Mouse (Mus musculus): ENCODE results near the gene Cdhr3. TPM values are rescaled to one million over a fixed set of nuclear protein-coding genes. Genes with fewer than 3 reads are reported as not detected.

The Cdhr3 gene
- total and polyA plus RNA-seq, 2 experiments from 2014 or later = 0.55 to 1.0 TPM

GRCm38 (mm10) chr12:33021140-33021539 lies 71.5 kb downstream of the Cdhr3 start:
- H3K4me3 ChIP-seq (ENCODE audit: low read depth, low read length) = no peak overlapping the region
- no peak overlapping the region for H3K9ac ChIP-seq (replicated peaks; ENCODE audit: low read length, poor library complexity, severe bottlenecking)
- H3K36me3 ChIP-seq (ENCODE audit: insufficient read depth, low read length) = no peaks in the 10 kb centered on the region
- no peak overlapping the region for H3K27ac ChIP-seq (ENCODE audit: low read depth, low read length)
- no peak overlapping the region for H3K4me2 ChIP-seq (ENCODE audit: low read depth, low read length, poor library complexity, severe bottlenecking)
- no peak for TF ChIP-seq CTCF (IDR thresholded peaks at IDR 0.05)
- H3K4me1 ChIP-seq (ENCODE audit: insufficient read depth, low read length) = no peaks in the 10 kb centered on the region
- H3K27me3 ChIP-seq (ENCODE audit: insufficient read depth, low read length) = no peaks in the 10 kb centered on the region; the same call in 1 of the 2 replicates
- DNase-seq (ENCODE audit: low spot score) = no peak
- ATAC-seq (ENCODE audit: low FRiP score) = no peak
- H3K9me3 ChIP-seq (ENCODE audit: low read length) = no peaks in the 10 kb centered on the region
- WGBS = 86% methylated on average over 9 of the region's 9 CpGs

DNA sequence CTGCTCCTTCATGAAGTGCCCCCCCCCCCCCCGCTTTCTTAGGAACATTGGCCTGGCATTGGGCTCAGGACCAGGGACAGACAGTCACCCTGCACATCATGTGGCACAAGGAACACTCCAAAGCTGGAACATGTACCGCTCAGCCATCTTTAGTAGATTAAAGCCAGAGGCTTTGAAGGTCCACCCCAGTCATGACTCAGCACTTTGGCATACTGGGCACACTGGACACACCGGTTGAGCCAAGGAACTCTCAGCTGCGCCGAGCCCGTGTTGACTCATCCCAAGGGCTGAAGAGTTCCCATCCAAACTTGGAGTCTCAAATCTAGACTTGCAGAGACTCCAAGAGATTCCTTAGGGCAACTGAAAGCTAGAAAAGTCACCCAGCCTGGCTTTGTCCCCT lies 72.7 kb downstream of the Cdhr3 start:
- ATAC-seq (ENCODE audit: low FRiP score) (no peak), DNase-seq (ENCODE audit: low spot score) (no peak)
- Histone ChIP-seq H3K36me3 (ENCODE audit: insufficient read depth, low read length) (no peaks in the 10 kb centered on the region), H3K9ac (replicated peaks; ENCODE audit: low read length, poor library complexity, severe bottlenecking) (no peak overlapping the region), H3K4me1 (ENCODE audit: insufficient read depth, low read length) (no peaks in the 10 kb centered on the region), H3K9me3 (ENCODE audit: low read length) (no peaks in the 10 kb centered on the region), H3K27me3 (ENCODE audit: insufficient read depth, low read length) (no peaks in the 10 kb centered on the region; the same call in 1 of the 2 replicates), H3K27ac (ENCODE audit: low read depth, low read length) (no peak overlapping the region), H3K4me2 (ENCODE audit: low read depth, low read length, poor library complexity, severe bottlenecking) (no peak overlapping the region), H3K4me3 (ENCODE audit: low read depth, low read length) (no peak overlapping the region)
- 71% methylated on average over 6 of the region's 6 CpGs for WGBS
- TF ChIP-seq CTCF (IDR thresholded peaks at IDR 0.05) = no peak

GRCm38 (mm10) chr12:33018601-33019000 lies 74.1 kb downstream of the Cdhr3 start:
- H3K9me3 ChIP-seq (ENCODE audit: low read length) = no peaks in the 10 kb centered on the region
- DNase-seq (ENCODE audit: low spot score) (no peak), ATAC-seq (ENCODE audit: low FRiP score) (no peak)
- H3K4me1 ChIP-seq (ENCODE audit: insufficient read depth, low read length) = no peaks in the 10 kb centered on the region
- no peak overlapping the region for H3K27ac ChIP-seq (ENCODE audit: low read depth, low read length)
- no peak overlapping the region for H3K4me2 ChIP-seq (ENCODE audit: low read depth, low read length, poor library complexity, severe bottlenecking)
- 75% methylated on average over 4 of the region's 4 CpGs for WGBS
- H3K9ac ChIP-seq (replicated peaks; ENCODE audit: low read length, poor library complexity, severe bottlenecking) = no peak overlapping the region
- no peaks in the 10 kb centered on the region for H3K27me3 ChIP-seq (ENCODE audit: insufficient read depth, low read length)
- no peak for TF ChIP-seq CTCF (IDR thresholded peaks at IDR 0.05)
- no peak overlapping the region for H3K4me3 ChIP-seq (ENCODE audit: low read depth, low read length)
- no peaks in the 10 kb centered on the region for H3K36me3 ChIP-seq (ENCODE audit: insufficient read depth, low read length)

GRCm38 (mm10) chr12:33016824-33017705 lies 75.6 kb downstream of the Cdhr3 start:
- no peaks in the 10 kb centered on the region for H3K27me3 ChIP-seq (ENCODE audit: insufficient read depth, low read length)
- H3K4me3 ChIP-seq (ENCODE audit: low read depth, low read length) = no peak overlapping the region
- H3K4me1 ChIP-seq (ENCODE audit: insufficient read depth, low read length) = no peaks in the 10 kb centered on the region
- ATAC-seq (ENCODE audit: low FRiP score) = no peak
- WGBS = 79% methylated on average over 7 of the region's 7 CpGs
- no peak for TF ChIP-seq CTCF (IDR thresholded peaks at IDR 0.05)
- no peaks in the 10 kb centered on the region for H3K9me3 ChIP-seq (ENCODE audit: low read length)
- no peak overlapping the region for H3K4me2 ChIP-seq (ENCODE audit: low read depth, low read length, poor library complexity, severe bottlenecking)
- H3K27ac ChIP-seq (ENCODE audit: low read depth, low read length) = no peak overlapping the region
- no peak for DNase-seq (ENCODE audit: low spot score)
- H3K36me3 ChIP-seq (ENCODE audit: insufficient read depth, low read length) = no peaks in the 10 kb centered on the region
- no peak overlapping the region for H3K9ac ChIP-seq (replicated peaks; ENCODE audit: low read length, poor library complexity, severe bottlenecking)

- no peak for ATAC-seq (ENCODE audit: low FRiP score)
- WGBS = 81% methylated on average over 1 of the region's 1 CpGs
- H3K27ac ChIP-seq (ENCODE audit: low read depth, low read length) = no peak overlapping the region
Measured at GRCm38 (mm10) chr12:33015103-33015502, 77.6 kb downstream of the Cdhr3 start.

GRCm38 (mm10) chr12:33014050-33014796 lies 78.5 kb downstream of the Cdhr3 start:
- Histone ChIP-seq H3K9me3 (ENCODE audit: low read length) (no peaks in the 10 kb centered on the region), H3K4me1 (ENCODE audit: insufficient read depth, low read length) (no peaks in the 10 kb centered on the region), H3K4me3 (ENCODE audit: low read depth, low read length) (no peak overlapping the region), H3K27ac (ENCODE audit: low read depth, low read length) (no peak overlapping the region), H3K36me3 (ENCODE audit: insufficient read depth, low read length) (no peaks in the 10 kb centered on the region), H3K9ac (replicated peaks; ENCODE audit: low read length, poor library complexity, severe bottlenecking) (no peak overlapping the region), H3K27me3 (ENCODE audit: insufficient read depth, low read length) (no peaks in the 10 kb centered on the region), H3K4me2 (ENCODE audit: low read depth, low read length, poor library complexity, severe bottlenecking) (no peak overlapping the region)
- TF ChIP-seq CTCF (IDR thresholded peaks at IDR 0.05) = no peak
- WGBS = 32% methylated on average over 7 of the region's 7 CpGs
- no peak for ATAC-seq (ENCODE audit: low FRiP score)
- no peak for DNase-seq (ENCODE audit: low spot score)

More at GRCm38 (mm10) chr12:33015103-33015502, 77.6 kb downstream of the Cdhr3 start:
- Histone ChIP-seq H3K4me3 (ENCODE audit: low read depth, low read length) (no peak overlapping the region), H3K27me3 (ENCODE audit: insufficient read depth, low read length) (no peaks in the 10 kb centered on the region), H3K9me3 (ENCODE audit: low read length) (no peaks in the 10 kb centered on the region), H3K4me2 (ENCODE audit: low read depth, low read length, poor library complexity, severe bottlenecking) (no peak overlapping the region), H3K36me3 (ENCODE audit: insufficient read depth, low read length) (no peaks in the 10 kb centered on the region), H3K4me1 (ENCODE audit: insufficient read depth, low read length) (no peaks in the 10 kb centered on the region), H3K9ac (replicated peaks; ENCODE audit: low read length, poor library complexity, severe bottlenecking) (no peak overlapping the region)
- TF ChIP-seq CTCF (IDR thresholded peaks at IDR 0.05) = no peak
- DNase-seq (ENCODE audit: low spot score) = no peak

All from midbrain, postnatal 0 days (tissue).